14 mouse cellular contexts compared by ENCODE assay signal in the genomic region with DNA sequence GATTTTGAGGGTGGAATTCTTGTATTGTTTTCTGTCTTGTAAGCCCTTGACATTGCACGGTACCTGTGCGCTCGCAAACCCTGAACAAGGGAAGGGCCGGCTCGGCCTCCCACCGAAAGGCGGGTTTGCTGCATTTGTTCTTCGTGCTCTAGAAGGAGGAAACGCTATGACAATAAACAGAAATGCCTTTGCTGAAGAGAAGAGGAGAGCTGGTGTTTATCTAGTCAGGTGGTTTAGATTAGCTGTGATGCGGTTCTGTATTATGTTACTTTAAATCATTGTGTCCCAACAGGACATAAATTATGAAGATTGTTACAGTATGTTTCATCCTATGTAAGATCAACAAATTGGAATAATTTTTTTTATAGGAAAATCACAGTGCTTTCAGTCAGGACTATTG. TPM values are rescaled to one million over a fixed set of nuclear protein-coding genes. Genes with fewer than 3 reads are reported as not detected.
"Had no signal": no experiment of that assay in that cellular context is flagged by ENCODE, and none has a peak within 500 bp of the region (broad histone marks: within the 10 kb centered on the region; RNA-seq: fewer than 3 reads in every experiment).

No protein-coding gene starts in this region.

- H3K36me3 ChIP-seq: liver, embryonic 13.5 days; lung, embryonic 15.5 days; midbrain, embryonic 12.5 days had no signal

- ATAC-seq: liver, postnatal 0 days had no signal

- H3K9me3 ChIP-seq: liver, embryonic 13.5 days; lung, embryonic 15.5 days; midbrain, embryonic 12.5 days had no signal

- H3K4me3 ChIP-seq: left cerebral cortex, adult 2 months; liver, embryonic 13.5 days; lung, embryonic 15.5 days; megakaryocyte, embryonic 14.5 days; midbrain, embryonic 12.5 days had no signal

- H3K9ac ChIP-seq: liver, embryonic 13.5 days; liver, postnatal 0 days; lung, embryonic 15.5 days; midbrain, embryonic 12.5 days had no signal

- H3K4me2 ChIP-seq: liver, embryonic 13.5 days; lung, embryonic 15.5 days; midbrain, embryonic 12.5 days had no signal

- H3K27ac ChIP-seq: kidney, postnatal 0 days; left cerebral cortex, adult 2 months; liver, embryonic 13.5 days; lung, embryonic 15.5 days; macrophage; midbrain, embryonic 12.5 days; stomach, postnatal 0 days had no signal

- DNase-seq: kidney, adult 8-10 months; liver; liver, embryonic 13.5 days; liver, postnatal 0 days; lung, postnatal 14 days; thymus, postnatal 4 days had no signal

- H3K27me3 ChIP-seq: liver, embryonic 13.5 days; lung, embryonic 15.5 days; midbrain, embryonic 12.5 days had no signal

RNA-seq across cellular contexts. Expression of a gene that starts 22.9 kb away (rescaled TPM):
- polyA plus RNA-seq: liver, embryonic 13.5 days; lung, embryonic 15.5 days; macrophage; neural tube, embryonic 14.5 days had no signal
